In the genomic region with DNA sequence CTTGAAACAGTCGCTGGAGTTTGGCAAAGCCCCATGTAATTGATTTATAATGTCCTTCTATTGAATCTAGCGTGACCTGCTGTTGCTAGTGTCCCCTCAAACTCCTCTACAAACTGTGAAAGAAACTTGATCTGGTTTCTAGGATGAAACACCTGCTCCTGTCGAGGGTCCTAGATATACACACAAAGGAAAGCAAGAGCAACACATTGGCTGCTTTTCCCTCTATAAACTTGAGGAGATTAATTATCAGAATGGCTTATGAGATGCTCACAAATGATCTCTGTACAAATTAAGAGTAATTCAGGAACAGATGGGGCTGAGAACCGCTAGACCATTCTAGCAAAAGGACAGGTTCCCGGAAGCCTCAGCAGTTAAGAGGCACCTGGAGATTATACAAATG, we compare ENCODE assay signal across 19 mouse cellular contexts.
A peak's percentile ranks its signal among the peaks of the same experiment; 100 is the strongest.
DNase-seq lines count a peak whose midpoint lies in the region; ATAC-seq and TF ChIP-seq lines count a peak whose summit lies in the region.
"Had no signal": no experiment of that assay in that cellular context is flagged by ENCODE, and none has a peak within 500 bp of the region (broad histone marks: within the 10 kb centered on the region; RNA-seq: fewer than 3 reads in every experiment).

No protein-coding gene starts in this region.

- H3K36me3 ChIP-seq in embryonic facial prominence, embryonic 14.5 days (ENCODE audit: control insufficient read depth, insufficient read depth, low read length) = no peaks in the 10 kb centered on the region
- no peaks in the 10 kb centered on the region for H3K36me3 ChIP-seq in embryonic facial prominence, embryonic 10.5 days (replicated peaks)
- H3K36me3 ChIP-seq in kidney, postnatal 0 days (ENCODE audit: insufficient read depth, low read length) = no peaks in the 10 kb centered on the region
- H3K36me3 ChIP-seq: heart, embryonic 13.5 days; limb, embryonic 12.5 days; liver, embryonic 15.5 days; neural tube, embryonic 13.5 days had no signal

- TF ChIP-seq CTCF in kidney, postnatal 0 days (IDR thresholded peaks at IDR 0.05; ENCODE audit: low read depth) = no peak

- H3K27ac ChIP-seq in embryonic facial prominence, embryonic 14.5 days (replicated peaks; ENCODE audit: low read depth, low read length) = no peak overlapping the region
- H3K27ac ChIP-seq in embryonic facial prominence, embryonic 10.5 days (replicated peaks) = no peak overlapping the region
- no peak overlapping the region for H3K27ac ChIP-seq in kidney, postnatal 0 days
- H3K27ac ChIP-seq: heart, embryonic 13.5 days; limb, embryonic 12.5 days; liver, embryonic 15.5 days; neural tube, embryonic 13.5 days had no signal

- no peaks in the 10 kb centered on the region for H3K9me3 ChIP-seq in embryonic facial prominence, embryonic 14.5 days (ENCODE audit: control insufficient read depth, low read length)
- H3K9me3 ChIP-seq in embryonic facial prominence, embryonic 10.5 days = no peaks in the 10 kb centered on the region
- no peaks in the 10 kb centered on the region for H3K9me3 ChIP-seq in kidney, postnatal 0 days (replicated peaks; ENCODE audit: low read length)
- H3K9me3 ChIP-seq: heart, embryonic 13.5 days; limb, embryonic 12.5 days; liver, embryonic 15.5 days; neural tube, embryonic 13.5 days had no signal

- no peaks in the 10 kb centered on the region for H3K4me1 ChIP-seq in embryonic facial prominence, embryonic 14.5 days (ENCODE audit: control insufficient read depth, insufficient read depth, low read length)
- no peaks in the 10 kb centered on the region for H3K4me1 ChIP-seq in embryonic facial prominence, embryonic 10.5 days
- H3K4me1 ChIP-seq in kidney, postnatal 0 days (replicated peaks; ENCODE audit: insufficient read depth, low read length) = no peaks in the 10 kb centered on the region
- H3K4me1 ChIP-seq: heart, embryonic 13.5 days; limb, embryonic 12.5 days; liver, embryonic 15.5 days; megakaryocyte, embryonic 14.5 days had no signal

- DNase-seq in embryonic facial prominence, embryonic 14.5 days (ENCODE audit: low spot score) = peak; percentile 16
- DNase-seq in embryonic facial prominence, embryonic 10.5 days (ENCODE audit: low spot score) = no peak
- DNase-seq in kidney, postnatal 0 days (ENCODE audit: low spot score) = peak; percentile 78
- DNase-seq in kidney, postnatal 14 days = no peak
- DNase-seq in cerebellum, adult 8-10 months = peak; percentile 49
- DNase-seq in retina, embryonic 14.5 days (ENCODE audit: low spot score) = peak; percentile 17
- DNase-seq in gastrocnemius, adult 8-10 months (ENCODE audit: low spot score in 2 of 2) = no peak
- DNase-seq in adrenal gland, adult (ENCODE audit: inconsistent age in 2 of 2, low spot score in 1 of 2) = no peak
- DNase-seq: adrenal gland, adult 8-10 months; heart, adult 11 months; heart, postnatal 36 days; kidney, adult 9 months; lung, postnatal 10 days; thymus, postnatal 4 days had no signal

- 0 out of 2 replicates have a peak, but pooled peaks have one; percentile 30 for ATAC-seq in embryonic facial prominence, embryonic 14.5 days (ENCODE audit: low read depth)
- no peak for ATAC-seq in kidney, postnatal 0 days (replicated peaks; ENCODE audit: low FRiP score, low read depth)

- no peak overlapping the region for H3K4me3 ChIP-seq in embryonic facial prominence, embryonic 14.5 days (ENCODE audit: low read depth, low read length)
- no peak overlapping the region for H3K4me3 ChIP-seq in embryonic facial prominence, embryonic 10.5 days
- H3K4me3 ChIP-seq in kidney, postnatal 0 days (replicated peaks; ENCODE audit: low read depth, low read length) = no peak overlapping the region
- H3K4me3 ChIP-seq: heart, embryonic 13.5 days; limb, embryonic 12.5 days; liver, embryonic 15.5 days; megakaryocyte, embryonic 14.5 days; neural tube, embryonic 13.5 days had no signal

- H3K4me2 ChIP-seq in embryonic facial prominence, embryonic 14.5 days (ENCODE audit: low read depth, low read length) = no peak overlapping the region
- H3K4me2 ChIP-seq in kidney, postnatal 0 days (ENCODE audit: low read length) = no peak overlapping the region
- H3K4me2 ChIP-seq: heart, embryonic 13.5 days; limb, embryonic 12.5 days; liver, embryonic 15.5 days; neural tube, embryonic 13.5 days had no signal

- no peak overlapping the region for H3K9ac ChIP-seq in embryonic facial prominence, embryonic 14.5 days (ENCODE audit: low read depth, low read length)
- H3K9ac ChIP-seq in kidney, postnatal 0 days (ENCODE audit: low read depth, low read length) = no peak overlapping the region
- H3K9ac ChIP-seq: heart, embryonic 13.5 days; limb, embryonic 12.5 days; liver, embryonic 15.5 days; neural tube, embryonic 13.5 days had no signal

- H3K27me3 ChIP-seq in embryonic facial prominence, embryonic 14.5 days (replicated peaks; ENCODE audit: control insufficient read depth, insufficient read depth, low read length) = no peaks in the 10 kb centered on the region
- no peaks in the 10 kb centered on the region for H3K27me3 ChIP-seq in embryonic facial prominence, embryonic 10.5 days (replicated peaks; ENCODE audit: low read depth, poor library complexity, severe bottlenecking)
- no peaks in the 10 kb centered on the region for H3K27me3 ChIP-seq in kidney, postnatal 0 days (ENCODE audit: insufficient read depth, low read length)
- H3K27me3 ChIP-seq: heart, embryonic 13.5 days; limb, embryonic 12.5 days; liver, embryonic 15.5 days; megakaryocyte, embryonic 14.5 days; neural tube, embryonic 13.5 days had no signal

- 58% methylated on average over 5 of the region's 5 CpGs for WGBS in embryonic facial prominence, embryonic 14.5 days
- 65% methylated on average over 5 of the region's 5 CpGs for WGBS in embryonic facial prominence, embryonic 10.5 days
- 26% methylated on average over 5 of the region's 5 CpGs for WGBS in kidney, postnatal 0 days

Comparison
In these comparisons a context has a peak if more than half of its experiments do, and no peak if none do; other contexts are left out.
1. DNase-seq: peak in embryonic facial prominence, embryonic 14.5 days (single experiment), kidney, postnatal 0 days (single experiment), cerebellum, adult 8-10 months (single experiment) and retina, embryonic 14.5 days (single experiment); none in embryonic facial prominence, embryonic 10.5 days (single experiment), kidney, postnatal 14 days (single experiment), gastrocnemius, adult 8-10 months (0 of 2) and adrenal gland, adult (0 of 2).